Mouse (Mus musculus): ENCODE data around the gene Inpp5f.
"Not testable (repeated sequence)": the region's sequence is repeated elsewhere in the genome, so short reads cannot be mapped to it uniquely, and the experiment has no call there.

Inpp5f gene

DNA sequence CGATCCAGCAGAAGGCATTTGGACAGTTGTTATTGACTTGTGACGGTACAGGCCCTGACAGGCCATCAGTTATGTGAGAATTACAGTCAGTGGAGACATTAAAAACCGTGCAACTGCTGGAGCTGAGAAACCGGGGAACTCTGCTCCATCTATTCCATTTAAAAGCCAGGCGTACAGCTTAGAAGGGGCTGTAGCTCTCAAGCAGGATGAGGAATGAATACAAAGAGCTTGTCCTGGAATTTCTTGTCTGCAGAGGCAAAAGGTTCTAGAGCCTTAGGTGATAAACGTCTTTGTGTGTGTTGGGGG lies 18.2 kb upstream of the Inpp5f start:
- no peak for DNase-seq (ENCODE audit: low spot score)

DNA sequence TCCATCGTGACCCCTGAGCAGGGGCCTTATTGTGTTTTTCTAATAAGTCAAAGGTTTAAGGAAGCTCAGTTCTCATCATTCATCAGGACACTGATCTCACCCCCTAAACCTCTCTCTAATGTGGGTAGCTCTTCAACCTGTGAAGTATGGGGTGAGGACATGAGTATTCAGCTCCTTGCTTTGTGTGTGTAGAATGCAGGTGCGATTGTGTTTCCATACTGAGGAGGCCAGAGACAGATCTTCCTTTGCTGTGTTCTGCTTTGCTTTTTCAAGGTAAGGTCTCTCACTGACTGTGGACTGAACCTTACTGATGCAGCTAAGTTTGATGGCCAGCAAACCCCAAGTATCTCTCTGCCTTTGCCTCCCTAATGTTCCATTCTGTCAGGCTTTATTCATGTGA lies 14.9 kb upstream of the Inpp5f start:
- DNase-seq (ENCODE audit: low spot score), result no peak

DNA sequence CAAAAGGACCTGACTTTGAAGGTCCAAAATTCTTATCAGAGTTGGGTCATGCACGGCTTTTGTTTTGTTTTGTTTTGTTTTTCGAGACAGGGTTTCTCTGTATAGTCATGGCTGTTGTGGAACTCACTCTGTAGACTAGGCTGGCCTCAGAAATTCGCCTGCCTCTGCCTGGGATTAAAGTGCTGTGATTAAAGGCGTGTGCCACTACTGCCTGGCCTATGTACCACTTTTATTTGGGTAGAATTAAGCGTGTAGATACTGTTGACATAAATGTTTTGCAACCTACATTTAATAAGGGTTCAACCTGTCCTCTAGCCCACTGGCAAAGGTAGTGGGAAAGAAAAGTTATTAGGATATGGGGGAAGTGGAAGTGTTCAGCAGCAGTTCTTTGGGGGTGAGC lies 12.1 kb upstream of the Inpp5f start:
- DNase-seq (ENCODE audit: low spot score), result no peak

DNA sequence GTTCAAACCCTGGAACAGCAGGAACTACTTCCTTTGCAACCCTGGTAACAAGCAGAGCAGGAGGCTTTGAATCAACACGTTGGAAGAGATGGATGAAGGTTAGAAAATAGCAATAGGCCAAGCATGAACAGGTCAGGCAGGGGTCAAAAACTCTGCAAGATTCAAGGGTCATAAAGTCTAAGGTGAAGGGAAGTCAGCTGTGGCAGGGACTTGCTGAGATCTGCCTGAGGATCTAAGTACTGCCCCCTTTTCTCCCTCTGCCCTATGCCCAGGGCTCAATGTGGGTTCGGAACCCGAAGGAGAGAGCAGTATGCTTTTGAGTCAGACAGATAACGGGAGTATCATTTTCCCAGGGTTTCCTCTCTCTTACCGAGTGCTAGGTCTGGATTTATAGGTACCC lies 9.3 kb upstream of the Inpp5f start:
- no peak for DNase-seq (ENCODE audit: low spot score)

DNA sequence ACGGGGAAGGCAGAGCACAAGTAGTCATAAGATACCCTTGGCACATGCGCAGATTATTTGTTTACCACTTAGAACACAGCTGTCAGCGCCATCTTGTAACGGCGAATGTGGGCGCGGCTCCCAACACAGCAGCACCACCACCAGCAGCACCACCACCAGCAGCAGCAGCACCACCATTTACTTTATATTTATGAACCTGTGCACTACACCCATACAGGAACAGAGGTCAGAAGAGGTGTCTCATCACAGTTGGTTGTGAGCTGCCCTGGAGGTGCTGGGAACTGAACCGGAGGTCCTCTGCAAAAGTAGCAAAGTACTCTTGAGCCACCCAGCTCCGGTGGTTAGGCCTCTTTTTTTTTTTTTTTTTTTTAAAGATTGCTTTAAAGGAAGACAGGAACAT lies 1.2 kb upstream of the Inpp5f start:
- not testable (repeated sequence) for DNase-seq (ENCODE audit: low spot score)

DNA sequence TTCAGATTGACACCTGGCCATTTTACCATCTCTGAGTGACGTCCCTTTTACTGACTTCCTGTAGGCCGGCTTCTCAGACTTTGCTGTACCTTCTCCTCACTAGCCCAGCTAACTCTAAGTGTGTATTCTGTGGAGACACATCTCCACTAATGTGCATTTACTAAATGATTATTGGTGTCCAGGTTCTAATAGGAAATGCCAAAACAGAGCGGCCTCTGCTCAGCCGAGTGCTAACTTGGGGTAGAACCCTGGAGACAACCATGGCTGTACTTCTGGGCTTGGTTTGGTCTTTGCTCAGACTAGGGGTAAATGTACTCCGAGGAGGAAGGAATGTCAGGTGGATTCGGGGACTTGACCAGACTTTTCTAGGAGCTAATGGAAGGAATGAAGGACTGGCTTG lies 638 bp upstream of the Inpp5f start:
- DNase-seq (ENCODE audit: low spot score), result no peak

DNA sequence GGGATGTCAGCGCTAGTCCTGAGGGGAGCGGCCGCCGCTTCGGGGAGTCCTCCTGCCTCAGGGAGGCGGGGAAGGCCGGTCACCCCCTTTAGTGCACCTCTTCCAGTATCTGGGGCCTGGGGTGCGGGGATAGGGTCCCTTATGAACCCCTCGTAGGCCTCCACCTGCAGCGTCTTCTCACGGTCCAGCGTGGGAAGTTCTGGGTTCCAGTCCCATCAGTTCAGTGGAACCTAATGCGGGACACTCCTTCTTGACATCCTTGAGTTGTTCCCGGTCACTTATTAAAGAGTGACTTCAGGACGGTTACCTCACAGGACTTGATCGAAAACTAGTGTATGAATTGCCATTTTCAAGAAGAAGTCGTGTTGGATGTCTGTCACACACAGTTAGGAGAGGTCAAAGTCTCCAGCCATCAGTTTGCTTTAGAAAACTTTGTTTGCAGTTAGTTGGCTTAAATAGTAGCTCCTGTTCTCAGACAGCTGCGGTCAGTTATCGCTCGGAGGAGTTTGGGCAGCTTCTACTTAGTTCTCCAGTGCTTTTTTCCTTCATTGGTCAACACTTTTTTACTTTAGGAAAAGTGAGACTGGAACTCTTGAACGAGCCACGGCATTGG lies 777 bp downstream of the Inpp5f start:
- DNase-seq (ENCODE audit: low spot score), result no peak

DNA sequence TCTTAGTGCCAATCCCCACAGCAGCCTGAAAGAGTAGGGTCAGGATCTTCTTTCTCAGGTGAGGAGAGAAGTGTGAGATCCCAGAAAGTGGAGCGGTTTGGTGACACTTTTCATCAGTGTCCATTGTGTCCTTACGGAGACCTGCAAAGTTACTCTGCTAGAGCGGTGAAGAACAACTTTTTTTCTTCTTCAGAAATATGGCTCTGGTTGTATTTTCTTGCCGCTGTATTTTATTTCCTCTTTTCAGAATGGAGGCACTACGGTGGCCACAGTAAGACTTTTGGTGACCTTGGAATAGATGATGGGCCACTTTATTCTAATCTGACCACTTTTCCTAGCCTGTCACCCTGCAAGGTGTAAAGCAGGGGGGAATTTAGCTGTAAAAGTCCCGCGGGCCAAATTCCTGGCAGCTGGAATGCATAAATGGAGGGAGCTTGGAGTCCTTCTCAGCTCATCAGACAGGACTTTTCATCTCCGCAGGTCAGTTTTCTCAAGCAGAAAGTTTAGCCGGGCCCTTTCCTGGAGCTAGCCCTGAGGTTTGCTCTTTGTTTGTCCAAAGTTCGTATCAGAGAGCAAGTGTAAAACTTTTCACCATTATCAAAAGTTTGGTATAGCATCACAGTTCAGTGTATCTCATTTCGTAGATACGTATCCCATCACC lies 1.5 kb downstream of the Inpp5f start:
- no peak for DNase-seq (ENCODE audit: low spot score)

DNA sequence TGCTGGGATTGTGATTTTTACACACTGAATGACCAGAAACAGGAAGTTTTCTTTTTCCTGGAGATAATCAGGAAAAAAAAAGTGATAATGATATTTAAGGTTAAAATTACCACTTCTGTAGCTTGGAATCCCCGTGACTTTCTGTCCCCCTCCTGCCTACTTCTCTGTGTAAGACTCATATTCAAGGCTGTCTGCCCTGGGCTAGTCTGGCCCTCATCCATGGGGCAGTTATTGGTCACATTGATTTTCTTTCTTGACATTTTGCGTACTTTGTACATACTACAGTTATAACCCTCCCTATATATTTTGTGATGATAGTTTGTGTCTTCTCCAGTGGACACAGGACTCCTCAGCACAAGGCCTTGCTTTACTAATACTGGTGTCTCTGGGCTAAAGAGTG lies 2.5 kb downstream of the Inpp5f start:
- no peak for DNase-seq (ENCODE audit: low spot score)

DNA sequence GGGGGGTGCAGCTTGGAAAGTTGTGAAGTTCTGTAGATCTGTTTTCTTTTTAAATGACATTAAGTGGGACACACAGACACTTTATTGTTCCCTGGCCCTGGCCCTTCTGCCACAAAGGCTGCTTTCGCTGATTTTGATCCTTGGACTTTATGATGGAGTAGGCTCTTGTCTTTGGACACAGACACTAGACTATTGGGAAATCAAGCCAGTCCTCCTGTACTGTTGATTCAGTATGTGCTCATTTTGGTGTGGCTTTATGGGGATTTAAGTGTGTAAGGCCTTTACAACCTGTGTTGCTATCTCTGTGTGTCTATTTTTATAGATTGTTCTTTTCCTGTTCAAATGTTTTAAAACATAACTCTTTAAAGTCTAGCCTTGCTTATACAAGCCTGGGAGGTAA lies 6.5 kb downstream of the Inpp5f start:
- DNase-seq (ENCODE audit: low spot score), result no peak

DNA sequence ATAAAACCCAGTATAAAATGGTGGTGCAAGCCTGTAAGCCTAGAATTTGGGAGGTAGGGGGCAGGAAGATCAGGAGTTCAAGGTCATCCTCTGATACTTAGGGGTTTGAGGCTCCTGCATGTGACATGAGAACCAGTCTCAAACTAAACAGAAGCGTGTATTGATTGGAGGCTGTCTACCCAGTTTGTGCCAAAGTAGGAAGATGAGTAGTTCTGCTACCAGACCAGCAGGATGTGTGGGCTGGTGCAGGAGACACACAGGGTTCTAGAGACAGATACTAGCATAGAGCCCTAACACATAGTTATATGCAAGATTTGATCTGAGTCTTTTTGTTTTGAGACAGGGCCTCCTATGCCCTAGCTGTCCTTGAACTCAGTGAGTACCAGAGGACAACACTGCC lies 9.1 kb downstream of the Inpp5f start:
- DNase-seq (ENCODE audit: low spot score), result no peak

DNA sequence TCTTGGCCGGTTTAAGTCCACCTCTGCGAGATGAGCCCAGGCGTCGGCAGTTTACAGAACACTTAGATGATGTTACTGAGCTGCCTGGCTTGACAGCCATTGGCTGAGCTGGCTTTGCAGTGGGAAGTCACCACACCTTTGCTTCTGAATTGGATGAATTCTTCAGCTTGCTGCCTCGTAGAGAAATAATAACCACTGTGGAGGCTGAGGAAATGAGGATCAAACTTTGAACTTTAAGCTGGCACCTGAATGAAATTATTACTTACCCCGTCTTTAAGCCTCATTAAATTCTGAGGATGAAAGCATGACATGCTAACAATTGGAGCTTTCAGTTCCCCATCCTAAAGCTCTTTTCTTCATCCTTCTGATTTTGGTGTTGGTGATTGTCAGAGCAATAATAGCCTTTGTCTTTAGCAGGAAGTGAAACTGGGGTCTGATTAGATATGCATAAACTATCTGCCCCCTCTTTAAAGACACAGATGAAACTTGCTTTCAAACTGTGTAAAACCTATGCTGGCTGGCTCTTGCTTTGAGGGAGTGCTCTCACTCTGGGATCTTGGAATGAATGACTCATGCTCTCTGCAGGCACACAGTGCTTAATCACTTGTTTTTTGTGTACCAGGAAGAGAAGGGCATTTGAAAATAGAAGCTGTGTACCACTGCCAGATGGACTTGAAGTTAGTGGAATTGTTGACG lies 11.3 kb downstream of the Inpp5f start:
- DNase-seq (ENCODE audit: low spot score), result no peak

DNA sequence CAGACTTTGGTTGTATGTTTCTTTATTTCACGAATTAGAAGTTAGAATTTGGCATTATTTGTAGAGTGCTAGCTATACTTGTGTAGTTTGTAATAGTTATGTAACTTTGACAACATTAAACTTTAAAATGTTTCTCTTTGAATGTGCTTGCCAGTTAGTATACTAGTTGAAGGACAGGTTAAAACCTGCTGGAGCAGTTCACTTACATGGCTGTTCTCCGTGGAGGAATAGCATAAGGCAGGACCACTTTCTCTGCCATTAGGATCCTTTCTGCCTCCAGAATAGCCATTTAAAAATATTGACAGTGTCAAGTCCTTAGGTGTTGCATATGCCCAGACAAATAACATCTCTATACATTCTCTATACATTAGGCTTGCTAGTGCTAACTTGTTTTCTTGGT lies 11.9 kb downstream of the Inpp5f start:
- no peak for DNase-seq (ENCODE audit: low spot score)

DNA sequence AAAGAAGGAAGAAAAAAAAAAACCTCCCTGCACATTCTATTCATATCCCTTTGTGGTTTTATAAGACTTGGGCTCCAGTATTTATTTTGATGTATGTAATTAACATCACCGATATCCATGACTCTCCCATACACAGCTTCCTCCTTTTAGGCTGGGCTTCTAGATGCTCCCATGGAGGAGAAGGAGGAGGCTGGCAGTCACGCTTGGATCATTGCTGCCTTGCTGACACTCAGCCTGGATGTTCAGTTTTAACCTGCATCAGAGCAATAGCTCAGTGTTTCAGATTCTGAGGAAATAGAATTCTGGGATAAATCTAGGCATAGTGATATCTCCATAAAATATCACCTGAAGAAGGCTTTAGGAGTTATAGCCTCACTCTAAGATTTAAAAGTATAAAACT lies 14.3 kb downstream of the Inpp5f start:
- no peak for DNase-seq (ENCODE audit: low spot score)

DNA sequence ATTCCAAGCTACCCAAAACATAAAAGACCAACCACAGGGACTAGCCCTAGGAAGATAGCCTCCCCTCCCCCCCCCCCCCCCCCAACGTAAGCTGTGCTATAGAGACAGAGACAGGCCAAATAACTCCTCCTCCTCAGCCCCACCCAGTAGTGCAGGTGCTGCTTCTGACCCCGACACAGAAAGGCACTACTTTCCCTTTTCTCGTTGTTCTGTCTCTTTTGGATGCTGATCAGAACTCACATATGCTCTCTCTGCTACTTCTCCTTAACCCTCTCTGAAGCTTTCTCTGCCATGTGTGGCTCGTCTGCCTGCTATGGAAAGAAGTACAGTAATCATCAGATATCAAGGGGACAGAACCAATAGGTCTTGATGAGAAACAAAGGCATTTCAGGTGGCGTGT lies 15.5 kb downstream of the Inpp5f start:
- DNase-seq (ENCODE audit: low spot score), result no peak

DNA sequence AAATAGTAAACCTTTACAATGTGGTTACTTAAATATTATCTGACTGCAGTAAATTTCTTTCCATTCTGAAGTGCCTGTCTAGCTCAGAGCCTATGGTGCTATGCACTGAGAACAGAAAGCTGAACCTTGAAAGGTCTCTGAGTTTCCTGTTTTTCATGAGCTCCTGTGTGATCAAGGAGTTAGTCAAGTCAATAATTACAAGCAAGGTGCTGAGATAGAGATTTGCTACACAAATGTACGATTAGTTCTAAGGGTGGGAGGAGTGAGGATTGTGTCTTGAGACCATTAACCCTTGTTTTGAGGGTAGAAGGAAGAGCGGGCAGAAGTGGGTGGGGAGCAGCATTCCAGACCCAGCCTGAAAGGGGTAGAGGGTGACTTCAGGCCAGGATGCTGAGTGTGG lies 16.1 kb downstream of the Inpp5f start:
- DNase-seq (ENCODE audit: low spot score), result peak; percentile 38

DNA sequence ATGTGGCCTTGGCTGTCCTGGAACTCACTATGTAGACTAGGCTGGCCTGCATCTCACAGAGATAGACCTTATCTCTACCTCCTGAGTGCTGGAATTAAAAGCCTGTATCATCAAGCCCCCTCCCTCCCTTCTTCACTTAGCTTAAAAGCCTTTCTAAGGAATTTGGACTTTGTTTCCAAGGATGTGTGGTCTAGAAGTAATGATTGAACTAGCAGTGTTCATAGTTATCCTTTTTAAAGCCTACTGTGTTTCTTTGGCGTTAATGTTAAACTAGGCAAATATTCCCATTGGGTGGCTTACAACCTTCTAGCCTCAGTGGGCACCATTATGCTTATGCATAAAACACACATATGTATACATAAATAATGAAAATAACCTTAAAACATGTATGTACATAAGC lies 16.6 kb downstream of the Inpp5f start:
- no peak for DNase-seq (ENCODE audit: low spot score)

DNA sequence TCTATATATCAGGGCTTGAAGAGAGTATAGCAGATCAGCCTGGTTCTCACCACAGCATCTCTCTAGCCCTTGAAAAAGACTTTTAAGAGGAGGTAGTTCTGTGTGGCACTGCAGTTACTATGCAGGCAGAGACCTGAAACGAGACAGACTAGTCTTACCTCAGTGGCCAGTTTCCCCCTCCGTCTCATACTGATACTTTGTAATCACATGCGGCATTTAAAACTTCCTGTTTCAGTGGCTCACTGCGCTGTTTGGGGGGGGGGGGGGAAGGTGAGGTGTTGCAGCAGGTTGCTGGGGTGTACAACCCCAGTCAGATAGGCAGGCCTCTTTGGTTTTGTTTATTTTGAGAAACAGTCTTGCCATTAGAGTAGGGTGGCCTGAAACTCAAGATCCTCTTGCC lies 22.0 kb downstream of the Inpp5f start:
- DNase-seq (ENCODE audit: low spot score), result peak; percentile 66

DNA sequence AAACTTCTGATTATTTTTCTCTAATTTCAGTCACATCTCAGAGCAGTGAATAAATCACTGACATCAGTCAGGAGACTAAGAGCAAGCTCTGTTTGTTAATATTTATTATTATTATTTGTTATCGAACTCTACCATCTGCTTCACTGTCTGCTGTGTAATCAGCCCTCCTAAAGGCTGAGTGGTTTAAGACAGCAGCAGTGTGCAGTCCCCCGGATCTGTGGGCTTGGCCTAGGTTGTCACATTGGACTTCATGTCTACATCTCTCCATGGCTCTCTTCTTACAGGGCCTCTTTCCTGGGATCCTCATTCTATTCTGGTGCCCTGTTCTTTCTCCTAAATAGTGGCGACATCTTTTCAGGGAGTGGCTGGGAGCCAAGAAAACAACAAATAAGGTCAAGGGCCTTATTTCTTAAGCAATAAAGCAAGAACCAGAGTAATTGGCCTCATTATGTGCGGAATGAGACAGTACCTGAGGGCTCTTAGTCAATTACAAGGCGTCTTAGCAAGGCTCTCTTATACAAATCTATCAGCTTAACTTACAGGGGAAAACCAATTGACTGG lies 28.9 kb downstream of the Inpp5f start:
- no peak for DNase-seq (ENCODE audit: low spot score)

DNA sequence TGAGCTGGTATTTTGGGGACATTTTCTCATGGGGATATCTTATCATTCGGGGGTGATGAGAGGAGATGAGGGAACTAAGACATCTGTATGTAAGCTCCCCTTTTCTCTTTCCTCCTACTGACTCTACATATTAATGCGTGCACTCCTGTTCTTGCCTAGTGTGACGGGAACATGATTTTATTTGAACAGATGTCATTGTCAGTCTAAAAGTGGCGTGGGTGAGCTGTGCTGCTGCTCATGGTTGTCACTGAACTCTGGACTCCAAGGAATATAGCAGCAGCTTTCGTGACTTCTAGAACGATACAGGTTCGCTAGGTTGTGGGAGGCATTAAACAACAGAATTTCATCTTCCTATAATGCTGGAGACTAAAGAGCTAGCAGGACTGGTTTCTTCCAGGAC lies 30.4 kb downstream of the Inpp5f start:
- no peak for DNase-seq (ENCODE audit: low spot score)

DNA sequence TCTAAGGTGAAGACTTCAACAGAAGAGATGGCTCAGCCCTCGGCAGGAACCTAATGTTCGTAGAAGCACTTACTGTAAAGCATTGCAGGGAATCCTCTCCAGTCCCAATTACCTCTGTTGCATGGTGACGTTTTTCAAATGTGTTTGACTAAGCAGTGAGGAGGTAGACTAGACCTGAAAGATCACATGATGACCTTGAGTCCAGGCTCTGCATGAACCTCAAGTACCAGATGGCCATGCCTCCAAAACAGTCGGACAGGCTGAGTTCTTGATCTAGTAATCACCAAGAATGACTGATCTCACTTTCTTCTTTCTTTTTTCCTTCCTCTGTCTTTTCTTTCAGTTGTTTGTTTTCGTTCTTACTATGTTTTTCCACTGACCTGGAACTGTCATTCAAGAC lies 31.3 kb downstream of the Inpp5f start:
- DNase-seq (ENCODE audit: low spot score), result no peak

DNA sequence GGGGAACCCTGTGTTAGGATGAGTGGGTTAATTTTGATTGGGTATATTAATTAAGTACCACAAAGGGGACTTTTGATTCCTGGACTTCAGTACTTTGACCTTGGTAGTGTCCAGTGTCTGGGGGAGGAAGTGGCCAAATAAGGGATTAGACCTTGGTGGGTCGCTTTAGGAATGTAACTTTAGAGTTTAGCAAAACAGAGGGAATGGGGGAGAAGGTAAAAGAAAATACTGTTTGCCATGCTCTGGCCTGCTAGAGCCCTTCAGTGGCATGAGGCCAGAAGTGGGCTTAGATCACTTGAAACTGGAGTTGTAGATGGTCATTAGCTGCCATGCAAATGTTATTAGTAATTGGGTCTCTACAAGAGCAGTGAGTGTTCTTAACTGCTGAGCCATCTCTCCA lies 45.8 kb downstream of the Inpp5f start:
- no peak for DNase-seq (ENCODE audit: low spot score)

DNA sequence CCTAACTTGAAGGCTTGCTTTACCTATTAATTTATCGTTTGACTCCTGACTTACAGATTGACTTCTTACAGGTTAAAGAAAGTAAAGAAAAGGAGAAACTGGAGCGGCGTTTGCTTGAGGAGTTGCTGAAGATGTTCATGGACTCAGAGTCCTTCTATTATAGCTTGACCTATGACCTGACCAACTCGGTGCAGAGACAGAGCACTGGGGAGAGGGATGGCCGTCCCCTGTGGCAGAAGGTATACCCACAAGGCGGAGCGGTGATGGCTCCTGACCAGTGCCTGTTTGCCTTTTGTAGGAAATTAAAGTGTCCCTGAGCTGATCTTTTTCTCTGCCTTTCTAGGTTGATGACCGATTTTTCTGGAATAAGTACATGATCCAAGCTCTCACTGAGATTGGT lies 52.8 kb downstream of the Inpp5f start:
- DNase-seq (ENCODE audit: low spot score), result no peak
